Mouse (Mus musculus): ENCODE data around the gene Cox17. TPM values are rescaled to one million over a fixed set of nuclear protein-coding genes. Genes with fewer than 3 reads are reported as not detected.

Cox17 gene
- polyA plus RNA-seq, 1 experiment from 2014 or later: 104 TPM

- H3K9me3 ChIP-seq: no peaks in the 10 kb centered on the region
- H3K27me3 ChIP-seq: no peaks in the 10 kb centered on the region
- 82% methylated on average over 6 of the region's 6 CpGs for WGBS
- peaks cover 38% of the 10 kb centered on the region for H3K36me3 ChIP-seq
- no peak for ATAC-seq (ENCODE audit: low read depth)
- H3K4me2 ChIP-seq: no peak overlapping the region
- H3K27ac ChIP-seq (replicated peaks): no peak overlapping the region
- no peak overlapping the region for H3K9ac ChIP-seq
- H3K4me1 ChIP-seq (replicated peaks): peaks cover 14% of the 10 kb centered on the region
- no peak overlapping the region for H3K4me3 ChIP-seq
These were observed 4.1 kb downstream of the Cox17 start for GRCm38 (mm10) chr16:38350939-38351338.

- Histone ChIP-seq H3K4me1 (replicated peaks) (peaks cover 11% of the 10 kb centered on the region), H3K9me3 (no peaks in the 10 kb centered on the region), H3K9ac (no peak overlapping the region), H3K27ac (replicated peaks) (no peak overlapping the region), H3K4me2 (no peak overlapping the region), H3K36me3 (peaks cover 47% of the 10 kb centered on the region), H3K27me3 (no peaks in the 10 kb centered on the region), H3K4me3 (no peak overlapping the region)
- 83% methylated on average over 7 of the region's 7 CpGs for WGBS
- no peak for ATAC-seq (ENCODE audit: low read depth)
These were observed 5.2 kb downstream of the Cox17 start for GRCm38 (mm10) chr16:38352031-38352430.

- Histone ChIP-seq H3K4me3 (no peak overlapping the region), H3K9ac (no peak overlapping the region), H3K36me3 (peaks cover 48% of the 10 kb centered on the region), H3K27ac (replicated peaks) (no peak overlapping the region), H3K27me3 (no peaks in the 10 kb centered on the region), H3K4me1 (replicated peaks) (peaks cover 7% of the 10 kb centered on the region), H3K9me3 (no peaks in the 10 kb centered on the region), H3K4me2 (no peak overlapping the region)
- ATAC-seq (ENCODE audit: low read depth): no peak
These were observed 6.1 kb downstream of the Cox17 start for GRCm38 (mm10) chr16:38352851-38353250.

GRCm38 (mm10) chr16:38353642-38354041 is 6.9 kb downstream of the Cox17 start:
- Histone ChIP-seq H3K9me3 (no peaks in the 10 kb centered on the region), H3K9ac (no peak overlapping the region), H3K36me3 (peaks cover 55% of the 10 kb centered on the region), H3K4me2 (no peak overlapping the region), H3K4me3 (no peak overlapping the region), H3K4me1 (replicated peaks) (no peaks in the 10 kb centered on the region), H3K27ac (replicated peaks) (no peak overlapping the region), H3K27me3 (no peaks in the 10 kb centered on the region)
- no peak for ATAC-seq (ENCODE audit: low read depth)
- 96% methylated on average over 2 of the region's 2 CpGs for WGBS

- no peaks in the 10 kb centered on the region for H3K27me3 ChIP-seq
- ATAC-seq (ENCODE audit: low read depth): no peak
These were observed 7.6 kb downstream of the Cox17 start for GRCm38 (mm10) chr16:38354185-38354913.

GRCm38 (mm10) chr16:38358256-38358812 is 11.5 kb downstream of the Cox17 start:
- Histone ChIP-seq H3K4me2 (no peak overlapping the region), H3K27ac (replicated peaks) (no peak overlapping the region), H3K27me3 (no peaks in the 10 kb centered on the region), H3K4me3 (no peak overlapping the region), H3K9ac (no peak overlapping the region), H3K9me3 (no peaks in the 10 kb centered on the region), H3K4me1 (replicated peaks) (peaks cover 7% of the 10 kb centered on the region; the same call in 1 of the 2 replicates), H3K36me3 (peaks cover 21% of the 10 kb centered on the region)
- no peak for ATAC-seq (ENCODE audit: low read depth)
- WGBS: 89% methylated on average over 6 of the region's 6 CpGs

More at GRCm38 (mm10) chr16:38354185-38354913, 7.6 kb downstream of the Cox17 start:
- peaks cover 50% of the 10 kb centered on the region for H3K36me3 ChIP-seq
- H3K9ac ChIP-seq: no peak overlapping the region
- H3K9me3 ChIP-seq: no peaks in the 10 kb centered on the region
- H3K27ac ChIP-seq (replicated peaks): no peak overlapping the region
- no peak overlapping the region for H3K4me2 ChIP-seq
- no peak overlapping the region for H3K4me3 ChIP-seq
- H3K4me1 ChIP-seq (replicated peaks): no peaks in the 10 kb centered on the region
- 91% methylated on average over 5 of the region's 5 CpGs for WGBS

GRCm38 (mm10) chr16:38359241-38359640 is 12.4 kb downstream of the Cox17 start:
- H3K9ac ChIP-seq: no peak overlapping the region
- no peak overlapping the region for H3K27ac ChIP-seq (replicated peaks)
- H3K9me3 ChIP-seq: no peaks in the 10 kb centered on the region
- peaks cover 17% of the 10 kb centered on the region; the same call in 1 of the 2 replicates for H3K36me3 ChIP-seq
- no peak for ATAC-seq (ENCODE audit: low read depth)
- H3K4me1 ChIP-seq (replicated peaks): peaks cover 7% of the 10 kb centered on the region; the same call in 1 of the 2 replicates
- no peak overlapping the region for H3K4me2 ChIP-seq
- H3K4me3 ChIP-seq: no peak overlapping the region
- no peaks in the 10 kb centered on the region for H3K27me3 ChIP-seq
- WGBS: 95% methylated on average over 2 of the region's 2 CpGs

- Histone ChIP-seq H3K27me3 (no peaks in the 10 kb centered on the region), H3K9me3 (no peaks in the 10 kb centered on the region), H3K9ac (no peak overlapping the region), H3K27ac (replicated peaks) (no peak overlapping the region), H3K4me1 (replicated peaks) (peaks cover 7% of the 10 kb centered on the region; the same call in 1 of the 2 replicates), H3K36me3 (peaks cover 17% of the 10 kb centered on the region; the same call in 1 of the 2 replicates), H3K4me3 (no peak overlapping the region), H3K4me2 (no peak overlapping the region)
- ATAC-seq (ENCODE audit: low read depth): no peak
- 82% methylated on average over 3 of the region's 3 CpGs for WGBS
These were observed 13.1 kb downstream of the Cox17 start for GRCm38 (mm10) chr16:38359857-38360256.

- H3K4me3 ChIP-seq: no peak overlapping the region
- ATAC-seq (ENCODE audit: low read depth): no peak
- no peak overlapping the region for H3K4me2 ChIP-seq
- H3K9me3 ChIP-seq: no peaks in the 10 kb centered on the region
- peaks cover 7% of the 10 kb centered on the region; the same call in 1 of the 2 replicates for H3K4me1 ChIP-seq (replicated peaks)
- H3K27me3 ChIP-seq: no peaks in the 10 kb centered on the region
- no peak overlapping the region for H3K9ac ChIP-seq
- WGBS: 24% methylated on average over 2 of the region's 2 CpGs
- no peak overlapping the region for H3K27ac ChIP-seq (replicated peaks)
- H3K36me3 ChIP-seq: peaks cover 17% of the 10 kb centered on the region; the same call in 1 of the 2 replicates
These were observed 13.5 kb downstream of the Cox17 start for GRCm38 (mm10) chr16:38360317-38360716.

- Histone ChIP-seq H3K4me1 (replicated peaks) (peaks cover 7% of the 10 kb centered on the region; the same call in 1 of the 2 replicates), H3K4me3 (no peak within 1 kb of the TSS), H3K4me2 (no peak within 1 kb of the TSS), H3K36me3 (peaks cover 9% of the 10 kb centered on the region; the same call in 1 of the 2 replicates), H3K9me3 (no peaks in the 10 kb centered on the region), H3K27ac (replicated peaks) (no peak within 1 kb of the TSS), H3K9ac (no peak within 1 kb of the TSS), H3K27me3 (no peaks in the 10 kb centered on the region)
- ATAC-seq (ENCODE audit: low read depth): no peak
- WGBS: 67% methylated on average over 10 of the region's 10 CpGs
These were observed 15.1 kb downstream of the Cox17 start, which contains the start of gene Popdc2 for GRCm38 (mm10) chr16:38361933-38362332. Gene Popdc2 (plus strand): TSS chr16:38362209.

- Histone ChIP-seq H3K27me3 (no peaks in the 10 kb centered on the region), H3K4me1 (replicated peaks) (peaks cover 7% of the 10 kb centered on the region; the same call in 1 of the 2 replicates), H3K9ac (no peak overlapping the region), H3K9me3 (no peaks in the 10 kb centered on the region), H3K27ac (replicated peaks) (no peak overlapping the region), H3K4me3 (no peak overlapping the region), H3K36me3 (peaks cover 8% of the 10 kb centered on the region; the same call in 1 of the 2 replicates), H3K4me2 (no peak overlapping the region)
- ATAC-seq (ENCODE audit: low read depth): no peak
- WGBS: 89% methylated on average over 20 of the region's 20 CpGs
These were observed 15.9 kb downstream of the Cox17 start for GRCm38 (mm10) chr16:38362493-38363255.

- Histone ChIP-seq H3K4me2 (no peak overlapping the region), H3K36me3 (peaks cover 4% of the 10 kb centered on the region; the same call in 1 of the 2 replicates), H3K9ac (no peak overlapping the region), H3K9me3 (no peaks in the 10 kb centered on the region), H3K27me3 (no peaks in the 10 kb centered on the region), H3K4me1 (replicated peaks) (peaks cover 7% of the 10 kb centered on the region; the same call in 1 of the 2 replicates), H3K27ac (replicated peaks) (no peak overlapping the region), H3K4me3 (no peak overlapping the region)
- WGBS: 83% methylated on average over 3 of the region's 3 CpGs
- no peak for ATAC-seq (ENCODE audit: low read depth)
These were observed 16.4 kb downstream of the Cox17 start for GRCm38 (mm10) chr16:38363256-38363595.
